Mouse (Mus musculus): ENCODE data around the gene Sppl3.

DNA sequence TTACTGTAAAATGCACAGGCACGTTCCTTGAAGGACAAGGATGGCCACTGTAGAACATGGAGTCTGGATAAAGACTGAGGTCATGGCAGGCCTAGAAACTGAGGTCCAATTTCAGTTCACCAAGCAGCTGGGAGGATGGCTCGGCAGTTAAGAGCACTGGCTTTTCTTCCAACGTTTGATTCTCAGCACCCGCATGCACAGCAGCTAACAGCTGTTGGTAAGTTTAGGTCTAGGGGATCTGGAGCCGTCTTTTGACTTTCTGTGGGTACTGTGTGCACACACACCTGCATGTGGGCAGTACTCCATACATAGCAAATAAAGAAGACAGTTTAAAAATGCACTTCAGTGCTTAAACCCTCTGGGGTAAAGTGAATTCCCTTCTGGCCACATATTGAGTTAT is 70.7 kb downstream of the Sppl3 start:
- TF ChIP-seq CTCF (IDR thresholded peaks at IDR 0.05) (no peak), EP300 (IDR thresholded peaks at IDR 0.05) (no peak)

Data from lung, postnatal 0 days (tissue).